ENCODE assay signal across 9 mouse cellular contexts in the genomic region with DNA sequence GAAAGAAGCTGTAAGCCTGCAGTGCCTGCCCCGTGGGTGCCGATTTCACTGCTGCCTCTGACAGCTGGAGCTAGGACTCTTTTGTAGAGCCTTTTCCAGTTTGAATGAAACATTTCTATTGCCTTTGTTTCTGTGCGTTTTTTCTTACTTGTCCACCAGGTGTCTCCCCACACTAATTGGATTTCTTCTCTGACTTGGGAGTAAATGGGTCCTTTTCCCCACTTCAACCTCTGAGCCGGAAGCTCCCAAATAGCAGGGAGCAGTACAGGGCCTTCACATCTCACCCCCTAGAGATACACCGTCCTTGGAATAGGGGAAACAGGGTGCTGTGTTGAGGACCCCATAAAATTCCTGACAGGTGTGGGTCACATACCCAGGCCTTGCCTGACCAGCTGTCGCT. TPM values are rescaled to one million over a fixed set of nuclear protein-coding genes. Genes with fewer than 3 reads are reported as not detected.
A peak's percentile ranks its signal among the peaks of the same experiment; 100 is the strongest.
DNase-seq lines count a peak whose midpoint lies in the region; ATAC-seq and TF ChIP-seq lines count a peak whose summit lies in the region.
"Had no signal": no experiment of that assay in that cellular context is flagged by ENCODE, and none has a peak within 500 bp of the region (broad histone marks: within the 10 kb centered on the region; RNA-seq: fewer than 3 reads in every experiment).

No protein-coding gene starts in this region.

- no peak overlapping the region for H3K4me3 ChIP-seq in gastrocnemius, adult 2 months
- no peak overlapping the region for H3K4me3 ChIP-seq in hindbrain, embryonic 11.5 days (ENCODE audit: low read depth, low read length)

- no peak for DNase-seq in gastrocnemius, adult 2 months
- no peak for DNase-seq in gastrocnemius, postnatal 36 days
- peak; percentile 67 for DNase-seq in R1 (ENCODE audit: low read depth, low spot score)
- peak; percentile 50 for DNase-seq in hindbrain, embryonic 11.5 days (ENCODE audit: low spot score)
- peak; percentile 66 for DNase-seq in lung, postnatal 10 days
- no peak for DNase-seq in right cerebral cortex, adult 2 months (ENCODE audit: low spot score in 2 of 2)
- DNase-seq in thymus, postnatal 25 days: no peak
- no peak for DNase-seq in layer of hippocampus, postnatal 25 days (ENCODE audit: extremely low spot score in 1 of 2, low spot score in 1 of 2)

- H3K4me1 ChIP-seq in hindbrain, embryonic 11.5 days (replicated peaks; ENCODE audit: control insufficient read depth, insufficient read depth, low read length): peaks cover 10% of the 10 kb centered on the region; the same call in 1 of the 2 replicates

- H3K9me3 ChIP-seq in hindbrain, embryonic 11.5 days (ENCODE audit: control insufficient read depth, low read length): no peaks in the 10 kb centered on the region

- no peak overlapping the region for H3K4me2 ChIP-seq in hindbrain, embryonic 11.5 days (replicated peaks; ENCODE audit: low read depth, low read length)

- 0 out of 2 replicates have a peak overlapping the region, but pooled peaks have one; percentile 36 for H3K9ac ChIP-seq in hindbrain, embryonic 11.5 days (ENCODE audit: low read depth, low read length)

- peak; percentile 66 for TF ChIP-seq CTCF in gastrocnemius, adult 2 months (IDR thresholded peaks at IDR 0.05)

- peaks cover 6% of the 10 kb centered on the region; the same call in 1 of the 2 replicates for H3K36me3 ChIP-seq in hindbrain, embryonic 11.5 days (ENCODE audit: control insufficient read depth, insufficient read depth, low read length)

- intact Hi-C loops in gastrocnemius, adult 2 months (cut with DNase I): loop anchor here (1.0 kb wide), 1 partner anchor 19 kb away; no protein-coding TSS in a partner anchor
- intact Hi-C loops in gastrocnemius, postnatal 36 days (cut with DNase I): loop anchor here (2.0 kb wide), 1 partner anchor 18 kb away; no protein-coding TSS in a partner anchor

- H3K27ac ChIP-seq in gastrocnemius, adult 2 months: no peak overlapping the region
- peak overlapping the region; percentile 59 for H3K27ac ChIP-seq in hindbrain, embryonic 11.5 days (ENCODE audit: low read depth, low read length)

- H3K27me3 ChIP-seq in hindbrain, embryonic 11.5 days (ENCODE audit: control insufficient read depth, insufficient read depth, low read length): no peaks in the 10 kb centered on the region
- H3K27me3 ChIP-seq: Patski had no signal

- no peak for ATAC-seq in hindbrain, embryonic 11.5 days (ENCODE audit: low FRiP score)
- ATAC-seq: Patski had no signal

- WGBS in hindbrain, embryonic 11.5 days: 46% methylated on average over 6 of the region's 6 CpGs

RNA-seq across cellular contexts. Expression of a gene that starts 1.6 kb away (rescaled TPM):
- total RNA-seq in gastrocnemius, adult 2 months (2021): 10 to 100 TPM; 21.0 to 29.3 TPM
- total RNA-seq in gastrocnemius, postnatal 36 days (2021): 10 to 100 TPM; 19.3 to 20.1 TPM
- 39.7 and 41.0 TPM in 2 replicates for polyA plus RNA-seq in hindbrain, embryonic 11.5 days (2014; fragmentation: Nextera tagmentation; extraction: Ambion mirVana)
- total RNA-seq in layer of hippocampus, postnatal 25 days (2021): 10 to 100 TPM; 27.3 to 29.3 TPM

RNA-seq across cellular contexts. Expression of a gene that starts 6.4 kb away (rescaled TPM):
- total RNA-seq in gastrocnemius, adult 2 months (2021): 10 to 100 TPM; 31.0 to 42.5 TPM
- total RNA-seq in gastrocnemius, postnatal 36 days (2021): 10 to 100 TPM; 33.7 to 35.1 TPM
- 69.0 and 75.0 TPM in 2 replicates for polyA plus RNA-seq in hindbrain, embryonic 11.5 days (2014; fragmentation: Nextera tagmentation; extraction: Ambion mirVana)
- total RNA-seq in layer of hippocampus, postnatal 25 days (2021): 10 to 100 TPM; 43.8 to 45.0 TPM

RNA-seq across cellular contexts. Expression of a gene that starts 7.2 kb away (rescaled TPM):
- 10 to 100 TPM; 18.0 to 25.4 TPM for total RNA-seq in gastrocnemius, adult 2 months (2021)
- 10 to 100 TPM; 14.6 to 20.2 TPM for total RNA-seq in gastrocnemius, postnatal 36 days (2021)
- 15.0 and 16.6 TPM in 2 replicates for polyA plus RNA-seq in hindbrain, embryonic 11.5 days (2014; fragmentation: Nextera tagmentation; extraction: Ambion mirVana)
- 10 to 100 TPM; 15.4 to 15.5 TPM for total RNA-seq in layer of hippocampus, postnatal 25 days (2021)

RNA-seq across cellular contexts. Expression of a gene that starts 23.7 kb away (rescaled TPM):
- total RNA-seq in gastrocnemius, adult 2 months (2021): under 1 TPM; 0.10 to 0.11 TPM
- total RNA-seq in gastrocnemius, postnatal 36 days (2021): under 1 TPM; 0.20 to 0.42 TPM
- polyA plus RNA-seq in hindbrain, embryonic 11.5 days (2014; fragmentation: Nextera tagmentation; extraction: Ambion mirVana): 7.2 and 7.9 TPM in 2 replicates
- total RNA-seq in layer of hippocampus, postnatal 25 days (2021): 10 to 100 TPM; 24.8 to 29.1 TPM

RNA-seq across cellular contexts. Expression of a gene that starts 32.9 kb away (rescaled TPM):
- total RNA-seq in gastrocnemius, adult 2 months (2021): 1 to 10 TPM; 5.9 to 6.8 TPM
- 1 to 10 TPM; 5.1 to 5.7 TPM for total RNA-seq in gastrocnemius, postnatal 36 days (2021)
- polyA plus RNA-seq in hindbrain, embryonic 11.5 days (2014; fragmentation: Nextera tagmentation; extraction: Ambion mirVana): 0.62 TPM in 1 of 2 replicates, not detected in the other
- 1 to 10 TPM; 1.8 to 2.9 TPM for total RNA-seq in layer of hippocampus, postnatal 25 days (2021)

Comparison
In these comparisons a context has a peak if more than half of its experiments do, and no peak if none do; other contexts are left out.
1. DNase-seq: peak in R1 (single experiment), hindbrain, embryonic 11.5 days (single experiment) and lung, postnatal 10 days (single experiment); none in gastrocnemius, adult 2 months (single experiment), gastrocnemius, postnatal 36 days (0 of 2), right cerebral cortex, adult 2 months (0 of 2), thymus, postnatal 25 days (single experiment) and layer of hippocampus, postnatal 25 days (0 of 2).